Mouse (Mus musculus) ES-CJ7 (cell line): ENCODE measurements at regions not wholly inside any gene's neighbourhood (a gene's known extent, or its start where the extent isn't known, plus 50 kb on each side); places are given as distances from the start of the nearest gene placed in this dataset.
"Not testable (repeated sequence)": the region's sequence is repeated elsewhere in the genome, so short reads cannot be mapped to it uniquely, and the experiment has no call there.

ENCODE experiments used
- DNase-seq: peaks from one replicate; pipeline ENCODE4 v3.0.0; 2011; ENCODE audit warnings: low read depth, low spot score

GRCm38 (mm10) chr10:96421506-96421905 is 195.3 kb upstream of the Btg1 start:
- not testable (repeated sequence) for DNase-seq

GRCm38 (mm10) chr10:96427407-96427806 is 189.4 kb upstream of the Btg1 start:
- DNase-seq: no peak

- no peak for DNase-seq
Observed at GRCm38 (mm10) chr10:96430142-96430541, 186.7 kb upstream of the Btg1 start.

GRCm38 (mm10) chr10:96435109-96435508 is 181.7 kb upstream of the Btg1 start:
- DNase-seq: no peak

GRCm38 (mm10) chr10:96438398-96439103 is 178.3 kb upstream of the Btg1 start:
- DNase-seq: no peak

GRCm38 (mm10) chr10:96442165-96442564 is 174.6 kb upstream of the Btg1 start:
- no peak for DNase-seq

- DNase-seq: no peak
Observed at GRCm38 (mm10) chr10:96450266-96450665, 166.5 kb upstream of the Btg1 start.

- no peak for DNase-seq
Observed at GRCm38 (mm10) chr10:96454857-96455256, 161.9 kb upstream of the Btg1 start.

GRCm38 (mm10) chr10:96458551-96458950 is 158.3 kb upstream of the Btg1 start:
- DNase-seq: no peak

- no peak for DNase-seq
Observed at GRCm38 (mm10) chr10:96459186-96459585, 157.6 kb upstream of the Btg1 start.

GRCm38 (mm10) chr10:96460151-96460550 is 156.7 kb upstream of the Btg1 start:
- no peak for DNase-seq

GRCm38 (mm10) chr10:96460617-96461338 is 156.0 kb upstream of the Btg1 start:
- DNase-seq: no peak

- DNase-seq: no peak
Observed at GRCm38 (mm10) chr10:96465967-96466366, 150.8 kb upstream of the Btg1 start.

- no peak for DNase-seq
Observed at GRCm38 (mm10) chr10:96466845-96467244, 150.0 kb upstream of the Btg1 start.

- DNase-seq: no peak
Observed at GRCm38 (mm10) chr10:96467661-96468060, 149.1 kb upstream of the Btg1 start.

GRCm38 (mm10) chr10:96471523-96471922 is 145.3 kb upstream of the Btg1 start:
- no peak for DNase-seq

- peak; percentile 24 for DNase-seq
Observed at GRCm38 (mm10) chr10:96479350-96479749, 137.5 kb upstream of the Btg1 start.

GRCm38 (mm10) chr10:96479786-96480185 is 137.0 kb upstream of the Btg1 start:
- DNase-seq: no peak

- DNase-seq: no peak
Observed at GRCm38 (mm10) chr10:96480453-96481324, 136.1 kb upstream of the Btg1 start.

- no peak for DNase-seq
Observed at GRCm38 (mm10) chr10:96481325-96481638, 135.5 kb upstream of the Btg1 start.

GRCm38 (mm10) chr10:96486724-96487123 is 130.1 kb upstream of the Btg1 start:
- DNase-seq: no peak

GRCm38 (mm10) chr10:96493706-96494105 is 123.1 kb upstream of the Btg1 start:
- DNase-seq: no peak
